Mouse (Mus musculus) inflammation-experienced regulatory T-cells, adult 6 months (primary cell): Measurements from ENCODE around the gene Tmem238l. TPM values are rescaled to one million over a fixed set of nuclear protein-coding genes. Genes with fewer than 3 reads are reported as not detected.

ENCODE experiments used
- ATAC-seq: one replicate; pipeline ENCODE4 v1.8.0; 2017
- polyA plus RNA-seq, 3 experiments: library from polyadenylated mRNA; unstranded; fragments of 100-300 nt; shearing (Covaris generic); gene quantifications; one replicate each; pipeline ENCODE4 v1.2.1; 2017

The Tmem238l gene
- polyA plus RNA-seq, 3 experiments from 2014 or later: not detected

DNA sequence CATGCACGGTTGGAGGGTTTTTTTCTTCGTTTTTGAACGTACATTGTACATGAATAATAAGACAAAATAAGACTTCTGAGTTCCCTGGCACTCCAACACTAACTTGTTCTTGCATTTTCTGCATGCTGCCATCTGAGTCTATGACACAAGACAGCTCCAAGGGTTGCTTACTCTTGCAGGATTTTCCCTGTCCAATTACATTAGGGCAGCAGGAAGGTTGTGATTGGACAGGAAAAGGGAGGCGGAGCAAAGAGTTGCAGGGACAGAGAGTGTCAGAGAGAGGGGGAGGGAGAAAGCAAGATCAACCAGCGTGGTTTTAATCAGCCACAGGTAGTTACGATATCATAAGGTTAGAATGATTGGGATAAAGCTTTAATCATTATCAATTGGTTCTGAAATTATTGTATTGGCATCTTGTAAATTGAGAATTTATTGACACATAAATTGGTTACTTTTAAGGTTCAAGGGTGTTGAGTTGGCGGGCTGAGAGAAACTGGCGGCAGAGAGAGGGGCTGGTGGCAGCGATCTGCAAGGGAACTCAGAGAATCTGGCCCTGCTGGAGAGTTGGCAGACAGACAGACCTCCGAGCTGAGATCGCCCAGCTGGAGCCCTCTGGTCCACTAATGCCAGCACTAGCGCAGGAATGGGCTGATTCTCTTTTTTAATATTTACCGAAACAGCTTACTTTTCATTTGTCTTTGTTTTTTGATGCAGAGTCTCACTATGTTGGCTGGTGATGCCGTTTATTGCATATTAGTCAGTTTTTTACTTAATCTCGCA lies 25.1 kb downstream of the Tmem238l start:
- no peak for ATAC-seq

GRCm38 (mm10) chr11:66982794-66983193 lies 26.4 kb downstream of the Tmem238l start:
- peak; percentile 49 for ATAC-seq

GRCm38 (mm10) chr11:66983422-66984164 lies 27.2 kb downstream of the Tmem238l start:
- ATAC-seq: no peak

- ATAC-seq: peak; percentile 91
These were observed 28.0 kb downstream of the Tmem238l start for GRCm38 (mm10) chr11:66984165-66985135.

DNA sequence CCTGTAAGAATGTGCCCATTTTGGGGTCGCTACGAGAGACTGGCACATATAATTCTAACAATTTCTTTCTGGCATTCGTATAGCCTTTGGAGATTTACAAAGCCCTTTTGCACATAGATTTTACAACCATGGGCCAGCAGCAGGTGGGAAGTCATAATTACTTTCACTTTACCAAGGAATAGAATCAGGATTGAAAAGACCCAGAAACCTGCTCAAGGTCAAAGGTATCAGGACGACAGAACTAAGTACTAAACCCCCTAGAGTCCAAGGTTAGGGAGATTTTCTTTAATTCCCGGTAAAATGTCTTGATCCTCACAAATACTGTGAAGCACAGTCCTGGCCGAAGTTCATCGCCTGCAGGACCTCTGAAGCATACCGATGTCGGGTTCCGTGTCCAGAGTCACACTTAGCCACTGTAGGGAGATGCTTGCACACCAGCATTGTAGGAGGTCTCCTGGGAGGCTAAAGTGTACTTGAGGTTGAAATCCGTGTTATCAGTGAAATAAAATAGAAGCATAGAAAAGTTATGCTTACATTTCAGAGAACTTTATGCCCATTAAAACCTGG lies 28.8 kb downstream of the Tmem238l start:
- peak; percentile 39 for ATAC-seq

DNA sequence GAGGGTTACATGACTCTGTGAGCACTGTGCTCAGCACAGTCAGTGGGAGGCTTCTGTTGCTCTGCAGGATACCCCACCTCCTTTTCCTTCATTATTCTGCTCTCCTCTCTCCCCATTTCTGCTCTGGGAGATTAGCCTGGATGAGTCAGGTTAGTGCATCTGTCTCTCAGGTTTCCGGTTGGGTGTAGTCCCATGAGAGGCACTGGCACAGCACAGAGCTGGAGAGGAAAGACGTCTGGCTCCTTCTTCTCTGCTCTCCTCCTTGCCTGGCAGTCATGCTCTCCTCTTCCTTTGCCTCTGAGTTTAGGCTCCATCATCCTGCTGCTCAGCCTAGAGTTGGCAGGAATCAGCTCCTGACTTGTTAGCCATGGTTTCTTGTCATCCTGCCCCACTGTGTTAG lies 35.7 kb downstream of the Tmem238l start:
- no peak for ATAC-seq

- no peak for ATAC-seq
These were observed 37.2 kb downstream of the Tmem238l start for GRCm38 (mm10) chr11:66993674-66994073.

DNA sequence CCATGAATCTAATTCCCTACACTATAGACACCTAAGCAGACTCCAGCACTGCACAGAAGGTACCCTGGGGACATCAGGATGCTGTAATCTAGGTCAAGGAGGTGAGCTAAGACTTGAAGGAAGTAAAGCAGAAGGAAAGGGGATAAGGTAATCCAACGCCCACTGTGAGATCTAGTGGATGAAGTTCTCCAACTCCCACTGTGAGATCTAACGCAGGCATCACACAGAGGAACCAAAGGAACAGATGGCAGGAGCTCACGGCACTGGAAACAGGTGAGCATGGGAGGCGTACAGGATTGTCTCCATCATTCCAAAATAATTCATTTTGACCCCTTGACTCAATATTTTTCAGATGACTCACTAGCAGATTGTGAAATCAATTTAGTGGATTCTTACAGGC lies 40.0 kb downstream of the Tmem238l start:
- ATAC-seq: no peak

GRCm38 (mm10) chr11:66998467-66999403 lies 42.3 kb downstream of the Tmem238l start:
- ATAC-seq: no peak

DNA sequence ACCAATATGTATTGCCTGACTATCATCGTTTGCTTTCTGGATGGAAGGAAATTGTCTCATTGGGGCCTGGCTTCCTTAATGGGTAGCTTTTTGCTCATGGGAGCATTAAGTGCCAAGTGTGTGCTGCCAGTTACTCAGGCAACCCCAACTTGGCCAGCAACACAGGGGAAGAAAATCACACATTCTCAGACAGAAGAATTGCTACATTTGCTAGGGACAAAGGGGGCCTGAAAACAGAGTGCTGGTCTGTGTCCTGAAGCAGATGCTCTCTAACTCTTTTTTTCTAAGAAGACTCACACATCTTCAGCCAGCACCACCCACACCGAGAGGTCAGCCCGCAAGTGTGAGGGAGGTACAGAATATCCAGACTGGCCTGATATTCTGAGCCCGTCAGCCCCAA lies 44.2 kb downstream of the Tmem238l start:
- ATAC-seq: no peak

GRCm38 (mm10) chr11:67001717-67002116 lies 45.3 kb downstream of the Tmem238l start:
- no peak for ATAC-seq

GRCm38 (mm10) chr11:67002911-67003310 lies 46.5 kb downstream of the Tmem238l start:
- ATAC-seq: no peak

- no peak for ATAC-seq
These were observed 51.5 kb downstream of the Tmem238l start for GRCm38 (mm10) chr11:67007961-67008360.

DNA sequence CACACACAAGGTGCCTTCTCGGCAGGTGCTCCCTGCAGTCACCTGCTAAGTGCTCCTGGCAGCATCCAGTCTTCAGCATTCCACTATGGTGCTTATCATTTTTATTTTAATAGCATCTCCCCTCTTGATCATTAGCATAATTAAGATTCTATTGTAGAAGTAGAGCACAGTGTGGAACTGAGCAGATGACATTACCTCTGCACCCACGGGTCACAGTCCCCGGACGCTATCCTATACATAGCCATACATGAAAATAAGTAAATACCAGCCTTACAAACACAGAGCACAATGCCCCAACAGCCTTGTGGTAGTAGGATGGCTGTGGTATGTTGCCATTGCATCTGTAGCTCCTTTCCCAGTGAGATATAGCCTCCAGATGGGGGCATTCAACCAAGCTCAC lies 52.1 kb downstream of the Tmem238l start:
- ATAC-seq: no peak

GRCm38 (mm10) chr11:67010430-67010829 lies 54.0 kb downstream of the Tmem238l start:
- ATAC-seq: peak; percentile 41

GRCm38 (mm10) chr11:67011635-67012034 lies 55.2 kb downstream of the Tmem238l start:
- no peak for ATAC-seq

Other genes starting within 250 kb of the Tmem238l start
- not detected for gene Pirt, start 44.7 kb upstream of the Tmem238l start, polyA plus RNA-seq
- 1 to 10 TPM; 1.9 to 3.0 (median 2.6) TPM for gene Tmem220, start 68.5 kb downstream of the Tmem238l start, polyA plus RNA-seq
- 10 to 100 TPM; 68.1 to 92.5 (median 75.7) TPM for gene Adprm, start 96.0 kb downstream of the Tmem238l start, polyA plus RNA-seq
- 1 to 10 TPM; 6.5 to 9.1 (median 8.9) TPM for gene Sco1, start 96.0 kb downstream of the Tmem238l start, polyA plus RNA-seq
- under 1 TPM; 0.12 to 0.57 (median 0.44) TPM for gene Myh3, start 121.7 kb downstream of the Tmem238l start, polyA plus RNA-seq
- gene Myh2, start 214.4 kb downstream of the Tmem238l start, polyA plus RNA-seq: not detected
- gene Myh1, start 243.4 kb downstream of the Tmem238l start, polyA plus RNA-seq: not detected